ENCODE assay signal across 8 mouse cellular contexts in genomic region chr2:129198436-129199327, GRCm38 (mm10). TPM values are rescaled to one million over a fixed set of nuclear protein-coding genes. Genes with fewer than 3 reads are reported as not detected.
DNase-seq lines count a peak whose midpoint lies in the region; ATAC-seq lines count a peak whose summit lies in the region.

Gene Slc20a1, plus strand, starts transcription at chr2:129198764.

- peak within 1 kb of the TSS; percentile 88 for H3K4me3 ChIP-seq in forebrain, embryonic 11.5 days (ENCODE audit: low read depth, low read length)
- H3K4me3 ChIP-seq in heart, embryonic 16.5 days (ENCODE audit: low read length): peak within 1 kb of the TSS; percentile 93
- peak within 1 kb of the TSS; percentile 92 for H3K4me3 ChIP-seq in liver, embryonic 15.5 days (replicated peaks)
- H3K4me3 ChIP-seq in neural tube, embryonic 12.5 days: peak within 1 kb of the TSS; percentile 74

- no peaks in the 10 kb centered on the region for H3K27me3 ChIP-seq in forebrain, embryonic 11.5 days (ENCODE audit: control insufficient read depth, insufficient read depth, low read length)
- H3K27me3 ChIP-seq in heart, embryonic 16.5 days (ENCODE audit: control insufficient read depth, insufficient read depth, low read length): no peaks in the 10 kb centered on the region
- H3K27me3 ChIP-seq in liver, embryonic 15.5 days: no peaks in the 10 kb centered on the region
- no peaks in the 10 kb centered on the region for H3K27me3 ChIP-seq in neural tube, embryonic 12.5 days (replicated peaks)

- H3K36me3 ChIP-seq in forebrain, embryonic 11.5 days (ENCODE audit: control insufficient read depth, insufficient read depth, low read length): peaks cover 3% of the 10 kb centered on the region; the same call in 1 of the 2 replicates
- H3K36me3 ChIP-seq in heart, embryonic 16.5 days (ENCODE audit: control insufficient read depth, insufficient read depth): peaks cover 20% of the 10 kb centered on the region
- peaks cover 41% of the 10 kb centered on the region for H3K36me3 ChIP-seq in liver, embryonic 15.5 days (replicated peaks)
- H3K36me3 ChIP-seq in neural tube, embryonic 12.5 days: peaks cover 23% of the 10 kb centered on the region

- peak; percentile 99 for ATAC-seq in forebrain, embryonic 11.5 days (replicated peaks; ENCODE audit: low FRiP score)
- peak; percentile 99 for ATAC-seq in heart, embryonic 16.5 days (replicated peaks; ENCODE audit: extremely low read depth, insufficient read depth, low FRiP score)
- ATAC-seq in liver, embryonic 15.5 days (ENCODE audit: insufficient read depth): peak; percentile 97
- ATAC-seq in neural tube, embryonic 12.5 days (ENCODE audit: low FRiP score, low read depth): peak; percentile 99

- H3K9ac ChIP-seq in forebrain, embryonic 11.5 days (ENCODE audit: low read length): peak within 1 kb of the TSS; percentile 98
- H3K9ac ChIP-seq in heart, embryonic 16.5 days (ENCODE audit: low read length): peak within 1 kb of the TSS; percentile 97
- H3K9ac ChIP-seq in liver, embryonic 15.5 days: peak within 1 kb of the TSS; percentile 95
- H3K9ac ChIP-seq in neural tube, embryonic 12.5 days: peak within 1 kb of the TSS; percentile 82

- WGBS in forebrain, embryonic 11.5 days: under 1% methylated on average over 82 of the region's 96 CpGs
- WGBS in heart, embryonic 16.5 days: under 1% methylated on average over 95 of the region's 96 CpGs
- WGBS in liver, embryonic 15.5 days (ENCODE audit: insufficient replicate concordance): under 1% methylated on average over 96 of the region's 96 CpGs
- WGBS in neural tube, embryonic 12.5 days: under 1% methylated on average over 92 of the region's 96 CpGs

- H3K27ac ChIP-seq in forebrain, embryonic 11.5 days (ENCODE audit: low read depth, low read length): peak within 1 kb of the TSS; percentile 85
- H3K27ac ChIP-seq in heart, embryonic 16.5 days (ENCODE audit: low read length): peak within 1 kb of the TSS; percentile 90
- H3K27ac ChIP-seq in liver, embryonic 15.5 days (replicated peaks): peak within 1 kb of the TSS; percentile 93
- H3K27ac ChIP-seq in neural tube, embryonic 12.5 days: peak within 1 kb of the TSS; percentile 74

- H3K9me3 ChIP-seq in forebrain, embryonic 11.5 days (ENCODE audit: control insufficient read depth, low read length): no peaks in the 10 kb centered on the region
- H3K9me3 ChIP-seq in heart, embryonic 16.5 days (replicated peaks; ENCODE audit: control insufficient read depth, low read length): no peaks in the 10 kb centered on the region
- H3K9me3 ChIP-seq in liver, embryonic 15.5 days (replicated peaks): no peaks in the 10 kb centered on the region
- no peaks in the 10 kb centered on the region for H3K9me3 ChIP-seq in neural tube, embryonic 12.5 days

- H3K4me1 ChIP-seq in forebrain, embryonic 11.5 days (replicated peaks; ENCODE audit: control insufficient read depth, insufficient read depth, low read length): peaks cover 5% of the 10 kb centered on the region; the same call in 1 of the 2 replicates
- H3K4me1 ChIP-seq in heart, embryonic 16.5 days (ENCODE audit: control insufficient read depth, insufficient read depth, low read length): peaks cover 20% of the 10 kb centered on the region
- peaks cover 68% of the 10 kb centered on the region for H3K4me1 ChIP-seq in liver, embryonic 15.5 days (replicated peaks)
- peaks cover 18% of the 10 kb centered on the region for H3K4me1 ChIP-seq in neural tube, embryonic 12.5 days

- H3K4me2 ChIP-seq in forebrain, embryonic 11.5 days (ENCODE audit: low read depth, low read length, severe bottlenecking): peak within 1 kb of the TSS; percentile 94
- H3K4me2 ChIP-seq in heart, embryonic 16.5 days (ENCODE audit: low read depth, low read length): peak within 1 kb of the TSS; percentile 90
- H3K4me2 ChIP-seq in liver, embryonic 15.5 days: peak within 1 kb of the TSS; percentile 98
- H3K4me2 ChIP-seq in neural tube, embryonic 12.5 days (replicated peaks): peak within 1 kb of the TSS; percentile 85

- DNase-seq in CD8-positive naive resting alpha-beta T cell, adult 2 months (ENCODE audit: low read depth in 2 of 2, low spot score in 2 of 2): peak; percentile 98 to 99
- DNase-seq in c-Kit-positive CD71-negative TER-119-negative erythroid progenitor cells, embryonic 14.5 days (ENCODE audit: low read depth): peak; percentile 97
- peak; percentile 100 for DNase-seq in forebrain, embryonic 11.5 days (ENCODE audit: low spot score)
- DNase-seq in kidney, postnatal 36 days: peak; percentile 99 to 100
- peak; percentile 93 for DNase-seq in telencephalon, adult 2 months (ENCODE audit: low read depth, low spot score)

RNA-seq across cellular contexts. Expression of gene Slc20a1, which starts in this region (rescaled TPM):
- 70.7 and 72.8 TPM in 2 replicates for polyA plus RNA-seq in forebrain, embryonic 11.5 days (2014; fragmentation: Nextera tagmentation; extraction: Ambion mirVana)
- 20.5 and 21.1 TPM in 2 replicates for polyA plus RNA-seq in heart, embryonic 16.5 days (2015; fragmentation: Nextera tagmentation; extraction: Ambion mirVana)
- polyA plus RNA-seq in liver, embryonic 15.5 days (2015; fragmentation: Nextera tagmentation; extraction: Ambion mirVana): 42.8 and 48.3 TPM in 2 replicates
- 48.5 and 50.0 TPM in 2 replicates for polyA plus RNA-seq in neural tube, embryonic 12.5 days (2016; fragmentation: Nextera tagmentation; extraction: Ambion mirVana)

Comparison
In these comparisons a context has a peak if more than half of its experiments do, and no peak if none do; other contexts are left out.
1. Peak in every context shown above with its lines: DNase-seq, ATAC-seq, H3K4me3 ChIP-seq and H3K27ac ChIP-seq.